Mouse (Mus musculus) ES-Bruce4 (cell line): ENCODE results near the gene Cbx1.

ENCODE experiments used
- CTCF ChIP-seq: IDR thresholded peaks from one replicate; pipeline ENCODE4 v1.8.1; 2011; ENCODE audit warnings: low read depth, low read length
- EP300 ChIP-seq: IDR thresholded peaks from 2 replicates; pipeline ENCODE4 v1.6.1; 2011; ENCODE audit warnings: low read depth, low read length; ENCODE audit not compliant: insufficient read depth
- POLR2A ChIP-seq: IDR thresholded peaks from one replicate; pipeline ENCODE4 v1.8.1; 2011; ENCODE audit warnings: low read length; ENCODE audit not compliant: insufficient read depth

DNA sequence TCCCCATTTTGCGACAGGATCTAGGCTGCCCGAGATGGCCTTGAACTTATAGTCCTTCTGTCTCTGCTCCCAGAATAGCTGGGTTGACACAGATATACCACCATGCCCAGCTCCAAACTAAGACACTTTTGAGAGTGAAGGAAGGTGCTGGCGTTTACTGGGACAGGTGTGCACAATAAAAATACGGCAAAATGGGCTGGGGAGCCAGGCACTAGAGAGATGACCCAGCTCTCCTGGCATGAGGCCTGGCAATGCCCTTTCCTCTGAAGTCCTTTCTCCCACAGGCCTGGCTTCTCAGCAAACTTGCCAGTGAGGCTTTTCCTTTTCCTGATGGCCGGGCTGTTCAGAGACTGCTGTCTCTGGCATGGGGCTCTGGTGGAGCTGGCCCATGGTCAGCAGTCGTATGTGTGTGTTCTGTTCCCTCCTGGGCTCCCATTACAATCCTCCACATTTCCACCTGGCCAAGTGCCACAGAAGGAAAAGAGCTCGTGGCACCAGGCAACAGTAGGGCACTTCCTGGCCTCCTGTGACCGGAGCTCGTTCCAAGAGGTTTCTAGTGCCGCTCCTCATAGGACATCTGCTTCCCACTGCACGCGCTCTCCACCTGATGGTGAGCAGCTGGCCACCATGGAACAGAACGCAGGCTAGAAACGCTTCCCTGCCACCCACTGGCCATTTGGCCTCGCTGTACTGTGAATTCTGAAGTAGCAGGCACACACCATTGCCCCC lies 26.0 kb upstream of the Cbx1 start:
- no peak for TF ChIP-seq CTCF
- TF ChIP-seq POLR2A = no peak
- TF ChIP-seq EP300 = no peak
